Mouse (Mus musculus) intestine, embryonic 16.5 days (tissue): ENCODE data around the gene Snai1. TPM values are rescaled to one million over a fixed set of nuclear protein-coding genes. Genes with fewer than 3 reads are reported as not detected.

Experiments used
- ATAC-seq: fragments of 200-750 bp; cut with Nextera tagmentation; 2 replicates; pipeline ENCODE4 v1.8.0; 2017; ENCODE audit warnings: moderate TSS enrichment, moderate library complexity
- H3K27ac ChIP-seq: fragments of 300-500 bp; sonication (generic); 2 replicates; pipeline ENCODE4 v1.5.1; 2014; ENCODE audit warnings: mild to moderate bottlenecking, low read length
- H3K27me3 ChIP-seq: fragments of 300-500 bp; sonication (generic); replicated peaks from 2 replicates; pipeline ENCODE4 v1.6.1; 2014; ENCODE audit warnings: low read length, control low read depth, mixed read lengths; ENCODE audit not compliant: control insufficient read depth, insufficient read depth
- H3K36me3 ChIP-seq: fragments of 300-500 bp; sonication (generic); 2 replicates; pipeline ENCODE4 v1.6.1; 2014; ENCODE audit warnings: low read length, control low read depth; ENCODE audit not compliant: control insufficient read depth, insufficient read depth
- H3K4me1 ChIP-seq: fragments of 300-500 bp; sonication (generic); 2 replicates; pipeline ENCODE4 v1.6.1; 2014; ENCODE audit warnings: low read length, control low read depth, mixed read lengths; ENCODE audit not compliant: control insufficient read depth, insufficient read depth
- H3K4me2 ChIP-seq: fragments of 300-500 bp; sonication (generic); 2 replicates; pipeline ENCODE4 v1.6.1; 2014; ENCODE audit warnings: low read depth, low read length, control low read depth
- H3K4me3 ChIP-seq: fragments of 300-500 bp; sonication (generic); 2 replicates; pipeline ENCODE4 v1.5.1; 2014; ENCODE audit warnings: mild to moderate bottlenecking, low read length
- H3K9ac ChIP-seq: fragments of 300-500 bp; sonication (generic); 2 replicates; pipeline ENCODE4 v1.6.1; 2014; ENCODE audit warnings: low read depth, low read length
- H3K9me3 ChIP-seq: fragments of 300-500 bp; sonication (generic); 2 replicates; pipeline ENCODE4 v1.6.1; 2016; ENCODE audit warnings: low read length, control low read depth; ENCODE audit not compliant: control insufficient read depth
- WGBS: fragments of 180-500 bp; shearing (Covaris S2); extraction: QIAGEN DNeasy Blood & Tissue Kit; methylation state at CpG from one replicate; pipeline ENCODE4 v1.1.7; 2014; 5-methylcytosine and 5-hydroxymethylcytosine counted together
- polyA plus RNA-seq: library from polyadenylated mRNA; unstranded; fragments of >200 nt; fragmentation: Nextera tagmentation; extraction: Ambion mirVana; gene quantifications from 2 replicates; pipeline ENCODE4 v1.2.1, GENCODE M21; 2015

Gene Snai1
- polyA plus RNA-seq, 1 experiment from 2014 or later: 15.6 TPM

DNA sequence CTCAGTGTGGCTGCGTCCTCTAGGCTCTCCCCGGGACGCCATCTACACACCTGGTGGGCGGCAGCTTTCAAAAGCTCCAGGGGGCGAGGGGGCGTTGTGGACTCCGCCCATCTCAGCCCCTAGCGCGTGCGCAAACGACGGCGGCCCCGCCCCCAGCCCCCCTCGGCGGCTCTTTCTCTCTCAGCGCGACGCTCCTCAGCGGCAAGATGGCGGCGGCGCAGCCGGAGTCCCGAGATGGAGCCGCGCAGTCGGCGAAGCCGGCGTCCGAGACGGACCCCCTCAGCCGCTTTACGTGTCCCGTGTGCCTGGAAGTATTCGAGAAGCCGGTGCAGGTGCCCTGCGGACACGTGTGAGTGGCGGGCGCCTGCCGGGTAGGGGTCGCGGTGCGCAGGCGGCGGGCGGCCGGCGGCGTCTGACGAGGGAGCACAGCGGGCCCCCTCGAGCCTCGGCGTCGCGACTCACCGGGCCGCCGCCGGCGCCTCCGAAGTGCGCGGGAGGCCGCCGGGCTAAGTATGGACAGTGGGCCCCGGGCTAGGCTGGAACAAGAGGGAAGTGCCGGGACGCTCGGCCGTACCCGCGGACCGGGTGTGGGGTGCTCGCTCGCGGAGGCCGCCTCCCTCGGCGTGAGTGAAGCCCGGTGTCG is 34.6 kb upstream of the Snai1 start:
- Histone ChIP-seq H3K27me3 (no peaks in the 10 kb centered on the region), H3K4me2 (peak overlapping the region; percentile 84), H3K36me3 (no peaks in the 10 kb centered on the region), H3K9me3 (no peaks in the 10 kb centered on the region), H3K4me3 (peak overlapping the region; percentile 98), H3K9ac (peak overlapping the region; percentile 95), H3K4me1 (peaks cover 29% of the 10 kb centered on the region), H3K27ac (peak overlapping the region; percentile 88)
- ATAC-seq: peak; percentile 85
- under 1% methylated on average over 82 of the region's 85 CpGs for WGBS

DNA sequence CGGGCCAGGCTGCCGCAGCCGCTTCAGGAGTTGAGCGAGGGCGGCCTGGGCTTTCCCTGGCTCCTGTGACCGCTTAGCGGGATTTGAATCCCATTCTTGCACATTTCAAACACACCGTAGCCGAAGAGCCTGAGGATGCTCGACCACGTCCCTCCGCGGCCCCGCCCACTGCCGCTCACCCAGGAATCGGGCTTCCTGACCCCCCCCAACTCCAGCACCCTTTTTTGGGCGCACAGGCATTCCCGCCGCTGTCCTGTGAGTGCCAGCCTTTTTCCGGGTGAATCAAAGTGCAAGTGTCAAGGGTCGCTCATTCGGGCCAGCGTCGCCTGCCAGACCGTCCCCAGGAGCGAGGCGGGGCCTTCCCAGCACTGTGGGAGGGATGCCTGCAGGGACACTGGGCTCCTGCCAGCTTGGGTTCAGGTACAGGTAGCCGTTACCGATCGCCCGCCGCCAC is 34.1 kb upstream of the Snai1 start:
- 2% methylated on average over 32 of the region's 32 CpGs for WGBS
- peak overlapping the region; percentile 88 for H3K27ac ChIP-seq
- peaks cover 3% of the 10 kb centered on the region; the same call in 1 of the 2 replicates for H3K36me3 ChIP-seq
- H3K27me3 ChIP-seq: no peaks in the 10 kb centered on the region
- no peaks in the 10 kb centered on the region for H3K9me3 ChIP-seq
- peak overlapping the region; percentile 95 for H3K9ac ChIP-seq
- H3K4me2 ChIP-seq: peak overlapping the region; percentile 84
- peak overlapping the region; percentile 98 for H3K4me3 ChIP-seq
- peak; percentile 57 for ATAC-seq
- peaks cover 29% of the 10 kb centered on the region for H3K4me1 ChIP-seq

DNA sequence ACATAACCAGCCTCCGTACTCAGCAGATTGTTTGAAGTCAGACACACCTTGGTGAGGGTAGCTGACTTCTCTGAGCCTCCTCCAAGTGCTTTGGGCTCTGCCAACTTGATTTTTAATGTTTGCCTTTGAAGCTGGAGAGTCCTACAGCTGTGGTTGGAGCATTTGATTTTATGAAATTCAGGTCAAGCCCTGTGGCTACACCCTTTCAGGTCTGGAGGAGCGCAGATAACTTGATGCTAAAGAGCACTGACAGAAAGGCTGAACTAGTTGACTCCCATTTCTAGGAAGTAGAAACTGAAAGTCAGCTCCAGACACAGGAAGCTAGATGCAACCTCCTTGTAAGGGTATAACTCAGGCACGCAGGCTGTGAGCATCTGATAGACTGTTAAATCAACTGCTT is 32.9 kb upstream of the Snai1 start:
- H3K36me3 ChIP-seq: peaks cover 3% of the 10 kb centered on the region
- peaks cover 29% of the 10 kb centered on the region for H3K4me1 ChIP-seq
- H3K9me3 ChIP-seq: no peaks in the 10 kb centered on the region
- peak overlapping the region; percentile 84; the same call in 1 of the 2 replicates for H3K4me2 ChIP-seq
- 67% methylated on average over 3 of the region's 3 CpGs for WGBS
- no peak overlapping the region for H3K9ac ChIP-seq
- H3K27ac ChIP-seq: peak overlapping the region; percentile 13; the same call in 1 of the 2 replicates
- no peak for ATAC-seq
- no peak overlapping the region for H3K4me3 ChIP-seq
- H3K27me3 ChIP-seq: no peaks in the 10 kb centered on the region

DNA sequence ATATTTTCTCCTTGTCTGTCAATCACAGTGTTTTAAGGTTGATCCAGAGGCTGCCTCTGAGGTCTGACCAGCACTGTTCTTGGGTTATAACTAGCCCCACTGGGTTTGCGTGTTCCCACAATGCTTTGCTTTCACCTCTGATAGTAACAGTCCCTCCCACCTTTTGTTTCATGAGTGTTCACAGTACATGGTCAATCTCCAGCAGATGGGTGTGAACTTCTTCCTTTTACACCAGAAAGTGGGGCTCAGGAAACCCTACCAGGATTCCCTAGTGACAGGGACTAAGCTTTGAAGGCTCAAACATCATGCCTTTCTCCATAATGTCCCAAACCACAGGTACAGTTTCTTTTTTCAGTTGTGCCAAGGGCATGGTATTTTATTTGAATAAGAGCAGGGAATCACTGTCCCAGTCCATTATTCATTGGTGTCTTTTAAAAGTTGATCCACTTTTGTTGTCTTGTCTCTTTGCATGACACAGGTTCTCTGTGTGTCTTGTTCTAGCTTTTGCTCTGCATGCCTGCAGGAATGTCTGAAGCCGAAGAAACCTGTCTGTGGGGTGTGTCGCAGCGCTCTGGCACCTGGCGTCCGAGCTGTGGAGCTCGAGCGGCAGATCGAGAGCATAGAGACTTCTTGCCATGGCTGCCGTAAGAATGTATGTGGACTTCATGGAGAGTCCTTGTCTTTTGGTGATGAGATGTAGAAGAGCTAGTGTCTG is 31.3 kb upstream of the Snai1 start:
- 92% methylated on average over 10 of the region's 10 CpGs for WGBS
- H3K27ac ChIP-seq: no peak overlapping the region
- no peaks in the 10 kb centered on the region for H3K27me3 ChIP-seq
- H3K4me3 ChIP-seq: no peak overlapping the region
- ATAC-seq: no peak
- no peak overlapping the region; the same call in 1 of the 2 replicates for H3K9ac ChIP-seq
- H3K9me3 ChIP-seq: no peaks in the 10 kb centered on the region
- peaks cover 12% of the 10 kb centered on the region for H3K36me3 ChIP-seq
- H3K4me2 ChIP-seq: no peak overlapping the region
- H3K4me1 ChIP-seq: peaks cover 29% of the 10 kb centered on the region

DNA sequence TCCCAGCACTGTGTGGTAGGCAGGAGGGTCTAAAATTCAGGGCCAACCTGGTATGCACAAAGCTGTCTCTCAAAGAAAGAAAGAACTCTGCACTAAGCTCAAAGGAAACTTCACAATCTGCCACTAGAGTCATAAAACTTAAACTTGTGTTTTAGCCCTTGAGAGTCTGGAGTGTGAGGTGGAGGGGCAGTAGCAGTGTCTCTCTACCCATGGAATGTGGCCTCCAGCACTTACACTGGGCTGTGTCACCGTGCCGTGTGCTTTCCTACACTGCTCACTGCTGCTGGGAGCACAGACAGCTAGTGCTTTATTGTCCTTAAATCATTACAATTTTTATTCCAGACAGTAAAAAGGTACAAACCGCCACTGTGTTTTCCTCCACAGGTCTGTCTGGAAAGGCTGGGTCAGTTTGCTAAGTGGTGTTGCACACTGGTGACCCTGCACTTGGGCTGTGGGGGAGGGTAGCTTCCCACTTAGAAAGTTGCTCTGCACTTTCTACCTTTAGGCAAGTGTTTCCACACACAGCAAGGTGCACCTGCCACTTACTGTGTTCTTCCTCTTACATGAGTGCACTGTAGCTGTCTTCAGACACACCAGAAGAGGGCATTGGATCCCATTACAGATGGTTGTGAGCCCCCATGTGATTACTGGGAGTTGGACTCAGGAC is 30.1 kb upstream of the Snai1 start:
- H3K36me3 ChIP-seq: peaks cover 23% of the 10 kb centered on the region
- WGBS: 80% methylated on average over 3 of the region's 3 CpGs
- no peak overlapping the region for H3K9ac ChIP-seq
- H3K27me3 ChIP-seq: no peaks in the 10 kb centered on the region
- H3K9me3 ChIP-seq: no peaks in the 10 kb centered on the region
- H3K27ac ChIP-seq: no peak overlapping the region
- peaks cover 28% of the 10 kb centered on the region for H3K4me1 ChIP-seq
- no peak for ATAC-seq
- no peak overlapping the region for H3K4me3 ChIP-seq
- no peak overlapping the region for H3K4me2 ChIP-seq

DNA sequence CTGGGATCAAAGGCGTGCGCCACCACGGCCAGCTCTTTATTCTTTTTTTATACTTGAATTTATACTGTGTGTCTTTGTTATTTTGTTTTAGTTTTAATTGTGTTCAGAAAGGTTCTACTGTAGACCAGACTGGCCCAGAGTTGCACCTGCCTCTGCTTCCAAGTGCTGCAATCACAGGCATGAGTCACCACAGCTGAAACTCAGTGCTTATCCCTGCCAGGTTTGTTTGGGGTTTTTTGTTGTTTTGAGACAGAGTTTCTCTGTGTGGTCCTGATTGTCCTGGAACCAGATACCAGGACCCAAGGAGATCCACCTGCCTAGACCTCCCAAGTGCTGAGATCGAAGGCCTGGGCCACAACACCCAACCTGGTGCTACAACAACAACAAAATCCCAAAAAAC is 29.4 kb upstream of the Snai1 start:
- H3K4me3 ChIP-seq: no peak overlapping the region
- ATAC-seq: no peak
- H3K36me3 ChIP-seq: peaks cover 30% of the 10 kb centered on the region
- 91% methylated on average over 4 of the region's 4 CpGs for whole genome bisulfite sequencing
- H3K4me2 ChIP-seq: no peak overlapping the region
- no peaks in the 10 kb centered on the region for H3K9me3 ChIP-seq
- H3K9ac ChIP-seq: no peak overlapping the region
- no peaks in the 10 kb centered on the region for H3K27me3 ChIP-seq
- peaks cover 26% of the 10 kb centered on the region for H3K4me1 ChIP-seq
- H3K27ac ChIP-seq: no peak overlapping the region

DNA sequence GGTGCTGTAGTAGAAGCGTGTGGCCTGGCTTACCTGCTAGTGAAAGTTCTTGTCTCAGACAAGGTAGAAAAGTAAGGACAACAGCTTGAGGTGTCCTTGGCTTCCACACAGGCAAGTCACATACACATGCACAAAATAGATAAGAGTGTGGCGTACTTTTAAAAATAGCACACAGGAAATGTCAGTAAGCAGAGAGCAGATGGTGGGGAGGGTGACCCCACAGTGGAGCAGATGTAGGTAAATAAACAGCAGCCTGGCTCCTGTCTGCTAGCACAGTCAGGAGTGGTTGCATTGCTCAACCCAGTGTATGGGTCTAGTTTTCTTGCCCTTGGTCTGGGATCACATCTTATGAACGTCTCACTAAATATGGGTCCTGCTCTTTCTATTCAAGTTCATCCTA is 27.5 kb upstream of the Snai1 start:
- no peak overlapping the region for H3K9ac ChIP-seq
- no peak overlapping the region for H3K4me2 ChIP-seq
- H3K36me3 ChIP-seq: peaks cover 33% of the 10 kb centered on the region
- no peak overlapping the region for H3K4me3 ChIP-seq
- H3K27me3 ChIP-seq: no peaks in the 10 kb centered on the region
- no peaks in the 10 kb centered on the region for H3K9me3 ChIP-seq
- peaks cover 13% of the 10 kb centered on the region for H3K4me1 ChIP-seq
- 81% methylated on average over 3 of the region's 3 CpGs for WGBS
- peak; percentile 54; the same call in 1 of the 2 replicates for ATAC-seq
- H3K27ac ChIP-seq: peak overlapping the region; percentile 33; the same call in 1 of the 2 replicates

DNA sequence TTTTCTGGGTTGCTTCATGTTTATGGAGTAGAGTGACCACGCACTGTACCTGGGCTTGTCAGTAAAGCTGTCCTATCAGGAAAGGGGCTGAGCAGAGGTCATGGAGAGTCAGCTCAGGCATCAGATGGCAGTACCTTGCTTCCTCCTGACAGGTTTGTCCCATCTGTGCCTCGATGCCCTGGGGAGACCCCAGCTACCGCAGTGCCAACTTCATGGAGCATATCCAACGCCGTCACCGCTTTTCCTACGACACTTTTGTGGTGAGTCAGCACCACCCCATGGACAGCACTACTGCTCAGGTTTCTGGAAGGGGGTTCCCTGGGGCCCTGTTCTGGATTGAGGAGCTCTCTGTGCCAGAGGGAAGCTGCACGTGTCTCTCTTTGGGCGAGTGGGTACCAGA is 25.6 kb upstream of the Snai1 start:
- ATAC-seq: no peak
- peaks cover 36% of the 10 kb centered on the region for H3K36me3 ChIP-seq
- H3K27ac ChIP-seq: no peak overlapping the region
- no peaks in the 10 kb centered on the region for H3K27me3 ChIP-seq
- H3K4me1 ChIP-seq: no peaks in the 10 kb centered on the region
- H3K9me3 ChIP-seq: no peaks in the 10 kb centered on the region
- H3K9ac ChIP-seq: no peak overlapping the region
- no peak overlapping the region for H3K4me2 ChIP-seq
- H3K4me3 ChIP-seq: no peak overlapping the region
- 89% methylated on average over 9 of the region's 9 CpGs for WGBS

DNA sequence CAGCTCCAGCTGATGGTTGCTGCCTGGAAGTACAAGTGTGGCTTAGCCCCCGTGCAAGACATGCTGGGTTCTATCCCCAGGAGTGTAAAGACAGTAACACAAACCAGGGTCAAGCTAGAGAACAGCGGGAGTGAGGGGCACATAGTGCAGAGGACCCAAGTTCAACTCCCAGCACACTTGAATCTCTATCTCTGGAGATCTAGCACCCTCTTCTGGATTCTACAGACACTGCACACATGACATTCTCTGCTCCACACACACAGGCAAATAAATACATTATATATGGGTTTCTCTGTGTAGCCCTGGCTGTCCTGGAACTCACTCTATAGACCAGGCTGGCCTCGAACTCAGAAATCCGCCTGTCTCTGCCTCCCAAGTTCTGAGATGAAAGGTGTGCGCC is 25.0 kb upstream of the Snai1 start:
- H3K36me3 ChIP-seq: peaks cover 36% of the 10 kb centered on the region
- H3K4me1 ChIP-seq: no peaks in the 10 kb centered on the region
- H3K9me3 ChIP-seq: no peaks in the 10 kb centered on the region
- no peak overlapping the region for H3K9ac ChIP-seq
- no peak for ATAC-seq
- no peaks in the 10 kb centered on the region for H3K27me3 ChIP-seq
- no peak overlapping the region for H3K27ac ChIP-seq
- H3K4me2 ChIP-seq: no peak overlapping the region
- 93% methylated on average over 5 of the region's 5 CpGs for WGBS
- H3K4me3 ChIP-seq: no peak overlapping the region
